Mouse (Mus musculus) E14TG2a.4 (cell line): Measurements from ENCODE around the gene Gbx1.

Experiments
- CTCF ChIP-seq: conservative IDR thresholded peaks from 2 replicates; pipeline ENCODE4 v1.5.1; 2014; ENCODE audit warnings: low read length
- NANOG ChIP-seq: IDR thresholded peaks from 2 replicates; pipeline ENCODE4 v1.6.1; 2014; ENCODE audit warnings: borderline replicate concordance, low read length, mixed read lengths

- no peak for TF ChIP-seq CTCF
- TF ChIP-seq NANOG: no peak
Measured at GRCm38 (mm10) chr5:24523806-24524205, 3.2 kb downstream of the Gbx1 start.
